Mouse (Mus musculus): ENCODE measurements at regions not wholly inside any gene's neighbourhood (a gene's known extent, or its start where the extent isn't known, plus 50 kb on each side); places are given as distances from the start of the nearest gene placed in this dataset.

- WGBS: 68% methylated on average over 6 of the region's 6 CpGs
- H3K4me3 ChIP-seq: no peak overlapping the region
- H3K9me3 ChIP-seq: no peaks in the 10 kb centered on the region
- DNase-seq (ENCODE audit: low spot score): no peak
- peak overlapping the region; percentile 70 for H3K27ac ChIP-seq (replicated peaks)
- no peaks in the 10 kb centered on the region for H3K36me3 ChIP-seq (replicated peaks)
- H3K27me3 ChIP-seq (replicated peaks; ENCODE audit: low read depth, poor library complexity, severe bottlenecking): peaks cover 28% of the 10 kb centered on the region
- peaks cover 51% of the 10 kb centered on the region for H3K4me1 ChIP-seq
Measured at GRCm38 (mm10) chr5:111506821-111507220, 89.7 kb downstream of the Mn1 start.

DNA sequence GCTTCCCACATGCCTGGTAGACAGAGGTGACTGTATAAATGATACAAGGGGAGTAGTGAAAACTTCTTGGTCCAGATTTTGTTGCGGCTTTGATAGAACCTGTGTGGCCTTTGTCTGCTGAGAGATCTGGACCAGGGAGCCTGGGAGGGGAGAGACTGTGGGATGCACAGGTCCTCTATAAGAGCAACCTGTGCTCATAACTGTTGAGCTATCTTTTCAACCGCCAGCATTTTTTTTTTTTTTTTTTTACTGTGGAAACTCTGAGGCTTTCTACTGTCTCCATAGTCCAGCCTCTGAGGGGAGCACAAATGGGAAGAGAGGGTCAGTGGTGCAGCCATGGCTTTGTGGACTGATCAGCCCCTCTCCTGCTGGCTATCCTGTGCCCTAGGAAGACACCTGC lies 90.2 kb downstream of the Mn1 start:
- Histone ChIP-seq H3K27me3 (replicated peaks; ENCODE audit: low read depth, poor library complexity, severe bottlenecking) (peaks cover 29% of the 10 kb centered on the region; the same call in 1 of the 2 replicates), H3K9me3 (no peaks in the 10 kb centered on the region), H3K27ac (replicated peaks) (peak overlapping the region; percentile 5; the same call in 1 of the 2 replicates), H3K4me1 (peaks cover 53% of the 10 kb centered on the region), H3K36me3 (replicated peaks) (no peaks in the 10 kb centered on the region), H3K4me3 (no peak overlapping the region)
- 93% methylated on average over 2 of the region's 2 CpGs for WGBS
- no peak for DNase-seq (ENCODE audit: low spot score)

- Histone ChIP-seq H3K9me3 (no peaks in the 10 kb centered on the region), H3K27me3 (replicated peaks; ENCODE audit: low read depth, poor library complexity, severe bottlenecking) (peaks cover 39% of the 10 kb centered on the region), H3K4me3 (peak overlapping the region; percentile 49), H3K36me3 (replicated peaks) (no peaks in the 10 kb centered on the region), H3K4me1 (peaks cover 67% of the 10 kb centered on the region), H3K27ac (replicated peaks) (peak overlapping the region; percentile 87)
- DNase-seq (ENCODE audit: low spot score): peak; percentile 89
- WGBS: under 1% methylated on average over 21 of the region's 21 CpGs
Measured at GRCm38 (mm10) chr5:111509014-111509561, 91.9 kb downstream of the Mn1 start.

GRCm38 (mm10) chr5:111509575-111510057 lies 92.5 kb downstream of the Mn1 start:
- H3K27ac ChIP-seq (replicated peaks): peak overlapping the region; percentile 87
- H3K4me3 ChIP-seq: peak overlapping the region; percentile 49
- H3K4me1 ChIP-seq: peaks cover 69% of the 10 kb centered on the region
- DNase-seq (ENCODE audit: low spot score): no peak
- H3K36me3 ChIP-seq (replicated peaks): no peaks in the 10 kb centered on the region
- no peaks in the 10 kb centered on the region for H3K9me3 ChIP-seq
- H3K27me3 ChIP-seq (replicated peaks; ENCODE audit: low read depth, poor library complexity, severe bottlenecking): peaks cover 34% of the 10 kb centered on the region
- 8% methylated on average over 9 of the region's 9 CpGs for WGBS

- Histone ChIP-seq H3K36me3 (replicated peaks) (no peaks in the 10 kb centered on the region), H3K4me1 (peaks cover 69% of the 10 kb centered on the region), H3K4me3 (no peak overlapping the region), H3K27ac (replicated peaks) (peak overlapping the region; percentile 87), H3K9me3 (no peaks in the 10 kb centered on the region), H3K27me3 (replicated peaks; ENCODE audit: low read depth, poor library complexity, severe bottlenecking) (peaks cover 28% of the 10 kb centered on the region)
- 67% methylated on average over 5 of the region's 5 CpGs for WGBS
- no peak for DNase-seq (ENCODE audit: low spot score)
Measured at GRCm38 (mm10) chr5:111510183-111510878, 93.2 kb downstream of the Mn1 start.

DNA sequence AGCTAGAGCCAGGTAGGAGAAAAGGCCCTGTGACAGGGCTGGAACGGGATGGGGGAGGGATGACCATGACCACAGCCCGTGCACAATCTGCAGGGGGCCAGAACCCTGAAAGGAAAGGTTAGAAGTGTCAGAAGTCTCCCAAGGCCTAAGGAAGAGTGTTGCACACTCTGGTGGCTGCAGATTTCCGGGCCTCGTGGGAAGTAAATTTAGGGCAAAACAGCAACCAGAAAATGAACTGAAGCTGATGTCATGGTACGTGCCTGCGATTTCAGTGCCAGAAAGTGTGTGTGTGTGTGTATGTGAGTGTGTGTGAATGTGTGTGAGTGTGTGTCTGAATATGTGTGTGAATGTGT lies 93.7 kb downstream of the Mn1 start:
- Histone ChIP-seq H3K4me1 (peaks cover 69% of the 10 kb centered on the region), H3K36me3 (replicated peaks) (no peaks in the 10 kb centered on the region), H3K27me3 (replicated peaks; ENCODE audit: low read depth, poor library complexity, severe bottlenecking) (peaks cover 28% of the 10 kb centered on the region), H3K9me3 (no peaks in the 10 kb centered on the region), H3K4me3 (no peak overlapping the region), H3K27ac (replicated peaks) (peak overlapping the region; percentile 87)
- no peak for DNase-seq (ENCODE audit: low spot score)
- WGBS: 67% methylated on average over 6 of the region's 6 CpGs

DNA sequence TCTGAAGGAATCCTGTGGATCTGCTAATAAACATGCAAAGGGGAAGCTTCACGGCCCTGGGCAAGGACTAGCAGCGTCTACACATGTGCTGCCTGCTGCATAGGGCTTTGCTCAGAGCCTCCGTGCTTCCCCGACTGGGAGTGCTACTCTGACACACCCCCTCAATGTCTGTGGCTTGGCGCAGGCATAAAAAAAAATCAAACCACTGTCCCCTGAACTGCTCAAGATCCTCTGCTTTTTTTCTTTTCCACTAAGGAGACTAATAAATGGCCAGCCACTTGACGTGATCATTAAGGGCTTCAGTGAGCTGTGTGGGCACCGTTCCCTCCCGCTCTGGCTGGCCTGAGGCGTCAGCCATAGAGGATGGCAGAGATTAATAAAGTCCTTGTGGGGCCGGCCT lies 94.8 kb downstream of the Mn1 start:
- DNase-seq (ENCODE audit: low spot score): no peak
- no peaks in the 10 kb centered on the region for H3K9me3 ChIP-seq
- WGBS: 30% methylated on average over 10 of the region's 10 CpGs
- H3K27ac ChIP-seq (replicated peaks): peak overlapping the region; percentile 15; the same call in 1 of the 2 replicates
- no peak overlapping the region for H3K4me3 ChIP-seq
- peaks cover 28% of the 10 kb centered on the region for H3K27me3 ChIP-seq (replicated peaks; ENCODE audit: low read depth, poor library complexity, severe bottlenecking)
- peaks cover 62% of the 10 kb centered on the region for H3K4me1 ChIP-seq
- H3K36me3 ChIP-seq (replicated peaks): no peaks in the 10 kb centered on the region

DNA sequence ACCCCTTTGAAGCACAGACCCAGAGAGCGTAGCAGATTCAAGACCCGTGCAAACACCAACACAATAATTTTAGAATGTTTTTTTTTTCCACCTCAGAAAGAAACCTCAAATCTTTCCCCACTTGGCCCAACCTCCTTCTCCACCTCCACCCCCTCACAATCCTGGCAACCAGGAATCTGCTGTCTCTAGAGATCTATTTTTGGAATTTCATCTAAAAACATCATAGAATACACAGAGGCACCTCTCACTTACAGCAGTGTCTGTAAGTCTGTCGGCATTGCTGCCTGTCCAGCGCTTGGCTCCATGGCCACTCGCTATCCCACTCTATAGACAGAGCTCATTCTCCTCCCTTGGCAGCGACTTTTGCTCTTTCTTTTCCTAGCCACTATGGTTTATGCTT lies 96.8 kb downstream of the Mn1 start:
- 85% methylated on average over 6 of the region's 6 CpGs for WGBS
- no peak overlapping the region; the same call in 1 of the 2 replicates for H3K27ac ChIP-seq (replicated peaks)
- no peak overlapping the region for H3K4me3 ChIP-seq
- H3K4me1 ChIP-seq: peaks cover 53% of the 10 kb centered on the region
- DNase-seq (ENCODE audit: low spot score): no peak
- no peaks in the 10 kb centered on the region for H3K9me3 ChIP-seq
- H3K36me3 ChIP-seq (replicated peaks): no peaks in the 10 kb centered on the region
- peaks cover 28% of the 10 kb centered on the region for H3K27me3 ChIP-seq (replicated peaks; ENCODE audit: low read depth, poor library complexity, severe bottlenecking)

DNA sequence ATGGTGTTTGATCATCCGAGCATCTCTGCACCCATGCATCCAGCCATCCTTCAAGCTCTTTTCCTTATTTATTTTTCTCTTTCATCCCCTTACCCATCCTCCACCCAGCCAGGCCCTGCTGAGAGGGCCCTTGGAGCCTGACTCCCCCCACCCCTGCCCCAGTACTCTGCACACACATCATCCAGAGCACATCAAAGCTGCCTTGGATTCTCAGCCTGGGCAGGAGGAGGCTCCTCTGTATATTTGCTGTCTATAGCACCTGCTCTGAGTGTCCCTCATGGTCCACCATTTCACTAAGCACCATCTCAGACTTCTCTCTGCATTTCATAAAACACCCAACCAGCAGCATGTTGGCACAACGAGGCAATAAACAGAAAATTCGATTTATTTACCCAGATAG lies 101.9 kb downstream of the Mn1 start:
- DNase-seq (ENCODE audit: low spot score): no peak
- H3K27ac ChIP-seq (replicated peaks): peak overlapping the region; percentile 65; the same call in 1 of the 2 replicates
- H3K4me1 ChIP-seq: peaks cover 43% of the 10 kb centered on the region

DNA sequence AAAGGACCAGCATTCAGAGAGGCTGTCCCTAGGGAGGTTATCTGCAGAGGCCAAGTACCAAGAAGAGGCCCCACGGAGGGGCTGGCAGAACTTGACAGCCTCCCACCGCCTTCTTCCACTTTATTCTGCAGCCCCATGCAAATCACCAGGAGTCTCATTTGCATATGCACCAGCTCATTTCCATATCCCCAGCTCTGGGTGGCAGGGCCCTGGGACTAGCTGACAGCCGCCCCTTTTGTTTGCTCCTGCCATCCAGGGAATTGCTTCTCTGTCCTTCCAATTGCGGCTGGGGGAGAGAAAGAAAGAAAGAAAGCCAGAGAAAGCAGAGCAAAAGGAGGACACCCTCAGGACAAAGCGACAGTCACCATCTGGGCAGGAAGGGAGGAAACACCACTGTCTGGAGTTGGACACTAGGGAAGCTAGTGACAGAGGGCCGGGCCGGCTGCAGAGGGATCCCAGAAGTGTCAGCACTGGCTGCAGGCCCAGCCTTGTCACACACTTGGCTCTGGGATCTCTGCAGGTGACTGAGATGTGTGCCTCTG lies 102.4 kb downstream of the Mn1 start:
- H3K27me3 ChIP-seq (replicated peaks; ENCODE audit: low read depth, poor library complexity, severe bottlenecking): no peaks in the 10 kb centered on the region
- WGBS: 19% methylated on average over 7 of the region's 7 CpGs
- peaks cover 41% of the 10 kb centered on the region for H3K4me1 ChIP-seq
- DNase-seq (ENCODE audit: low spot score): no peak
- H3K4me3 ChIP-seq: no peak overlapping the region
- no peaks in the 10 kb centered on the region for H3K36me3 ChIP-seq (replicated peaks)
- no peaks in the 10 kb centered on the region for H3K9me3 ChIP-seq
- peak overlapping the region; percentile 65 for H3K27ac ChIP-seq (replicated peaks)

More for the DNA sequence above, 101.9 kb downstream of the Mn1 start:
- H3K9me3 ChIP-seq: no peaks in the 10 kb centered on the region
- H3K4me3 ChIP-seq: no peak overlapping the region
- H3K27me3 ChIP-seq (replicated peaks; ENCODE audit: low read depth, poor library complexity, severe bottlenecking): no peaks in the 10 kb centered on the region
- 81% methylated on average over 3 of the region's 3 CpGs for WGBS
- no peaks in the 10 kb centered on the region for H3K36me3 ChIP-seq (replicated peaks)

- Histone ChIP-seq H3K4me1 (peaks cover 37% of the 10 kb centered on the region), H3K27me3 (replicated peaks; ENCODE audit: low read depth, poor library complexity, severe bottlenecking) (peaks cover 3% of the 10 kb centered on the region; the same call in 1 of the 2 replicates), H3K36me3 (replicated peaks) (no peaks in the 10 kb centered on the region), H3K4me3 (no peak overlapping the region), H3K9me3 (no peaks in the 10 kb centered on the region), H3K27ac (replicated peaks) (peak overlapping the region; percentile 73)
- no peak for DNase-seq (ENCODE audit: low spot score)
- 65% methylated on average over 2 of the region's 2 CpGs for WGBS
Measured at GRCm38 (mm10) chr5:111521866-111522265, 104.7 kb downstream of the Mn1 start.

- no peaks in the 10 kb centered on the region for H3K36me3 ChIP-seq (replicated peaks)
- H3K9me3 ChIP-seq: no peaks in the 10 kb centered on the region
- DNase-seq (ENCODE audit: low spot score): peak; percentile 52
- H3K4me3 ChIP-seq: no peak overlapping the region
- H3K27ac ChIP-seq (replicated peaks): peak overlapping the region; percentile 73
- H3K4me1 ChIP-seq: peaks cover 45% of the 10 kb centered on the region
- 47% methylated on average over 7 of the region's 7 CpGs for WGBS
- peaks cover 10% of the 10 kb centered on the region; the same call in 1 of the 2 replicates for H3K27me3 ChIP-seq (replicated peaks; ENCODE audit: low read depth, poor library complexity, severe bottlenecking)
Measured at GRCm38 (mm10) chr5:111522586-111522985, 105.4 kb downstream of the Mn1 start.

GRCm38 (mm10) chr5:111527741-111528140 lies 110.6 kb downstream of the Mn1 start:
- H3K4me3 ChIP-seq: no peak overlapping the region
- peaks cover 66% of the 10 kb centered on the region for H3K4me1 ChIP-seq
- H3K27ac ChIP-seq (replicated peaks): peak overlapping the region; percentile 84; the same call in 1 of the 2 replicates
- H3K9me3 ChIP-seq: no peaks in the 10 kb centered on the region
- H3K36me3 ChIP-seq (replicated peaks): no peaks in the 10 kb centered on the region
- peaks cover 26% of the 10 kb centered on the region for H3K27me3 ChIP-seq (replicated peaks; ENCODE audit: low read depth, poor library complexity, severe bottlenecking)
- DNase-seq (ENCODE audit: low spot score): no peak
- WGBS: 84% methylated on average over 10 of the region's 10 CpGs
